Mouse (Mus musculus): ENCODE measurements around the gene Pgpep1l. TPM values are rescaled to one million over a fixed set of nuclear protein-coding genes. Genes with fewer than 3 reads are reported as not detected.
"Not testable (repeated sequence)": the region's sequence is repeated elsewhere in the genome, so short reads cannot be mapped to it uniquely, and the experiment has no call there.

Pgpep1l gene
- polyA plus RNA-seq, 1 experiment from 2014 or later = not detected

DNA sequence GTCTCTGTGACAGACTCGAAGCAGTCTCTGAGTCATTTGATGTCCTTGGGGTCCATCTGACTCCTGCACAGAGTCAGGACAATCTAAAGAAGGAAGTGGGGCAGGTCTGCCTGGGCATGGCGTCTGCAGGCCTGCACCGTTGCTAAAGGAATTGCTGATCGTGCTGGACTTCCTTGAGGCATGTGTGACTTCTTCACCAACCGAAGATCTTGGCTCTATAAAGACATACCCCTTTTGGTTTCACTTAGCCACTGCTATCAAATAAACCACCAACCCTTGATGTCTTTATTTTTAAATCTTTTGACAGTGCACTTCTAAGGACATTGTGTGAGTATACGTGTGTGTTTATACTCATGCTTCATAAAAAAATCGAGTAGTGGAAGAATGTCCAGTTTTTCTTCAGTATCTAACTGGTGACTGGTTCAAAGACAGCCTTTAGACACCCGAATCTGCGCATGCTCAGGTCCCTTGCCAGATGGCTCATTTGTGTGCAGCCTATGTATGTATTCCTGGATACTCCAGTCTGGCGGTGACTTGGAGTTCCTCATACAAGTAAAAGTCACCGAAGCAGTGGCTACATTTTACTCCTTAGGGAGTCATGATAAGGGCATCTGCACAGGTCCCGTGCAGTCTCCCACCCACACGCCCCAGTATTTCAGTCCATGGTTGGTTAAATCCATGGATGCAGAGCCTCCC, 34.5 kb upstream of the Pgpep1l start:
- CTCF ChIA-PET = no interaction called here
- H3K27me3 ChIP-seq = no peaks in the 10 kb centered on the region
- TF ChIP-seq CTCF (IDR thresholded peaks at IDR 0.05) = no peak
- DNase-seq (ENCODE audit: low read depth, low spot score) = no peak
- in situ Hi-C loops (cut with MboI; ENCODE audit: low pct_unique_long_range_greater_than_20kb) = no loop called here
- ATAC-seq = no peak
- POLR2A ChIA-PET = no interaction called here

DNA sequence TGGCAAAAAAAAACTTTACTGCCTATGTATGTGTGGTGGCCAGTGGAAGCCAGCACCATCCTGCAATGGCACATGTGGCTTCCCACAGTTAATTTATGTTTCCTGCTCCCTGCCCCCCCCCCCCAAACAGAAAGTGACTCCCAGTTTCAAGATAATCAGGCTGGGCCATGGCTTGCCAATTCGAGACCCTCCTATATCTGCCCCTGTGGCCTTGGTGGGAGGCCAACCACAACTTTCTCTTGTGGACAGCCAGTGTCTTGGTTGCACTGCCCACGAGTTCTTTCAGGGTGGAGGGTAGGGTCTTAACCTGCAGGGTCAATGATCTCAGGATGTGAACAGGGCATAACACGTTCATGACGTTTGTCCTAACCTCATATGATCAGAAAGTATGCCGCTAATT, 32.5 kb upstream of the Pgpep1l start:
- no peak for DNase-seq (ENCODE audit: low read depth, low spot score)
- POLR2A ChIA-PET = no interaction called here
- CTCF ChIA-PET = no interaction called here
- in situ Hi-C loops (cut with MboI; ENCODE audit: low pct_unique_long_range_greater_than_20kb) = no loop called here
- ATAC-seq = no peak
- no peak for TF ChIP-seq CTCF (IDR thresholded peaks at IDR 0.05)
- H3K27me3 ChIP-seq = no peaks in the 10 kb centered on the region

DNA sequence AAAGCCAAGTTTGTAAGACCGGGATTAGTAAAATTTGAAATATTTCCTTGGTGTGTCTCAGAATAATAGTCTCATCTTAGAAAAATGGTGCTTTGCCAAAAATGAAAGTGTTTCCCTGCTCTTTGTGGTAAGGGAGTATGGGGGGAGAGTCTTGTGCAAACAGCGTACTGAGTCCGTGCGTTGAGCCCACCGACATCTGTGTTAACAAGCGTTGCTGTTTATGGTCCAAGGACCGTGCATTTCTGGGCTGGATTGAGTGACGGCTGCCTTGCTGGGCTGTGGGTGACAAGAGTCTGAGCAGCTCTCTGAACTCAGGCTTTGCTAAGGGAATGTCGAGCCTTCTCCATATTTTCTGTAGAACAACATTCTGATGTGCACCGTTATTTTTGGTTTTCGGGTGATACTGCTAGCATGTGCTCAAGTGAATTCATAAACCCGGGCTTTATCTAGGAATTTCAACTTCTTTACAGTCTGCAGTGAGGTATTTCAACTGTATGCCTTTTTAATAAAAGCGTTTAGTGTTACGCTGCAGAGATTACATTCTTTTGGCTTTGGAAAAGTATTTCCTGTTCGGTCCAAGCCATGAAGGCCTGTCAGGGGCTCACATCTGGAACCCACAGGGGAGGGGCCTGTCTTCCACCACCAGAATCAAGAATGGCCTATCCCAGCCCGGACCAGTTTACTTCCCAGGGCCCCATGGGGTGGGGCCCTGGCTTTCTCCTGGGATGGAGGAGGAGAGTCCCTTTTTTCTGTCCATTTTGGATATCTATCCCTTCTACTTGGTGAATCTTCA, 30.2 kb upstream of the Pgpep1l start:
- no peak for TF ChIP-seq CTCF (IDR thresholded peaks at IDR 0.05)
- CTCF ChIA-PET = interaction anchor here (1.2 kb wide), 2 partner anchors 8 to 10 kb away, joined by 4 to 7 read pairs; no protein-coding TSS in a partner anchor
- POLR2A ChIA-PET = no interaction called here
- ATAC-seq (no peak), DNase-seq (ENCODE audit: low read depth, low spot score) (no peak)
- no peaks in the 10 kb centered on the region for H3K27me3 ChIP-seq
- in situ Hi-C loops (cut with MboI; ENCODE audit: low pct_unique_long_range_greater_than_20kb) = no loop called here

DNA sequence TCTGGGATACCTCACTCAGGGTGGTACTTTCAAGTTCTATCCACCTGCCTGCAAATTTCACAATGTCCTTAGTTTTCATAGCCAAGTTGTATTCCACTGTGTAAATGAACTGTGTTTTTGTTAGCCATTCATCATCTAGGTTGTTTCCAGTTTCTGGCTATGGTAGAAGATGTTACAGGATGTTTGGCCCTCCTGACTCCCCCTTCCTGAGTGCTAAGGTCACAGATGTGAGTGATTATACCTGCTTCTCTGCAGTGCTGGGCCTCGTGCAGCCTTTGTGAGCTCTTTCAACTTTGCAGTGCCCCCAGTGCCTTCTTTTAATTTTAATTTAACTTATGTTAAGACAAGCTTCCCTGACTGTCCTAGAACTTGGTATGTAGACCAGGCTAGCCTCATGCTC, 27.6 kb upstream of the Pgpep1l start:
- no peaks in the 10 kb centered on the region for H3K27me3 ChIP-seq
- ChIA-PET CTCF (interaction anchor here (1.3 to 1.7 kb wide), 2 partner anchors 11 to 156 kb away, joined by 3 to 6 read pairs; no protein-coding TSS in a partner anchor), POLR2A (no interaction called here)
- ATAC-seq (no peak), DNase-seq (ENCODE audit: low read depth, low spot score) (no peak)
- in situ Hi-C loops (cut with MboI; ENCODE audit: low pct_unique_long_range_greater_than_20kb) = no loop called here
- no peak for TF ChIP-seq CTCF (IDR thresholded peaks at IDR 0.05)

DNA sequence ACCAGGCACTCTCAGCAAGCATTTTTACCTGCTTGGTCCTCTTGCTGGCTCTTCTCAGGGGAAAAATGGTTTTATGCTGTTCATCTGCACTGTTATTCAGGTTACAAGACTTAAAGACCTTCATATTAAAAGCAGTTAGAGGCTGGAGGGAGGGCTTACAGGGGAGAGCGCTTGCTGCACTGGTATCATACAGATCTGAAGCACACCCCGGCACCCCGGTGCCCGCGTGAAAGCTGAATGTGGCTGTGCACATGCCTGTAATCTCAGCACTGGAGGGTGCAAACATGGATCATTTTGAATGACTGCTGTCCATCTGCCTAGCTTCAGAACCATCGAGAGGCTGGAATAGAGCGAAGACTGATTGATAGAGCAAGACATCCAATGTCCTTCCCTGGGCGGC, 25.0 kb upstream of the Pgpep1l start:
- CTCF ChIA-PET = interaction anchor here (1.9 kb wide), 1 partner anchor 13 kb away, joined by 8 read pairs; no protein-coding TSS in a partner anchor
- ATAC-seq = no peak
- TF ChIP-seq CTCF (IDR thresholded peaks at IDR 0.05) = no peak

DNA sequence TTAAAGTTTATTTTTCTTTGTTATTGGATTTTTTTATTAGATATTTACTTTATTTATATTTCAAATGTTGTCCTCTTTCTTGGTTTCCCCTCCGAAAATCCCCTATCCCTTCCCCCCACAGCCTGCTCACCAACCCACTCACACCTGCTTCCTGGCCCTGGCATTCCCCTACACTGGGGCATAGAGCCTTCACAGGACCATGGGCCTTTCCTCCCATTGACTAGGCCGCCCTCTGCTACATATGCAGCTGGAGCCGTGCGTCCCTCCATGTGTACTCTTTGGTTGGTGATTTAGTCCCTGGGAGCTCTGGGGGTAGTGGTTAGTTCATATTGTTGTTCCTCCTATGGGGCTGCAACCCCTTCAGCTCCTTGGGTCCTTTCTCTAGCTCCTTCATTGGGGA, 24.0 kb upstream of the Pgpep1l start:
- not testable (repeated sequence) for DNase-seq (ENCODE audit: low read depth, low spot score); H3K27me3 ChIP-seq

More for the DNA sequence above, 25.0 kb upstream of the Pgpep1l start:
- in situ Hi-C loops (cut with MboI; ENCODE audit: low pct_unique_long_range_greater_than_20kb) = no loop called here
- DNase-seq (ENCODE audit: low read depth, low spot score) = no peak
- H3K27me3 ChIP-seq = no peaks in the 10 kb centered on the region
- POLR2A ChIA-PET = no interaction called here

DNA sequence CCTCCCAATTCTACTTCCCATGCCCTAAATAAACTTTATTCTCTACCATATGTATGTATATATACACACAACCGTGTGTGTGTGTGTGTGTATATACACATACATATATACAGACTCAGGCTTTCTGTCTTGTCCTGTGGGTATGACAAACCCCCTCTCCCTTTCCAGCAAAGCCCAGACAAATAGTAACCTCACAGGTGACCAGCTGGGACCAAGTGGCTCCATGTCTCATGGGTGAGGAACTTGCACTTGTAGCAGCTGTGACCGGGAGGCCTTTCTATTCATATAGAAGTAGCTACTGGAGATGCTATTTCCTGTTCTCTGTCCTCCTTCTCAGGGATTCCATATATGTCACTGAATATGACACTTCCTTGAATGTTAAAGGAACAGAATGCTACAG, 23.5 kb upstream of the Pgpep1l start:
- ATAC-seq = no peak
- no peak for TF ChIP-seq CTCF (IDR thresholded peaks at IDR 0.05)
- ChIA-PET CTCF (interaction anchor here (0.8 to 1.9 kb wide), 2 partner anchors 8 to 15 kb away, joined by 3 to 8 read pairs; no protein-coding TSS in a partner anchor), POLR2A (no interaction called here)
- no peak for DNase-seq (ENCODE audit: low read depth, low spot score)
- no peaks in the 10 kb centered on the region for H3K27me3 ChIP-seq
- in situ Hi-C loops (cut with MboI; ENCODE audit: low pct_unique_long_range_greater_than_20kb) = no loop called here

More for the DNA sequence above, 24.0 kb upstream of the Pgpep1l start:
- ATAC-seq; in situ Hi-C loops (cut with MboI; ENCODE audit: low pct_unique_long_range_greater_than_20kb); POLR2A ChIA-PET: not testable (repeated sequence)
- CTCF ChIA-PET = interaction anchor here (0.8 to 1.9 kb wide), 2 partner anchors 9 to 14 kb away, joined by 3 to 8 read pairs; no protein-coding TSS in a partner anchor

DNA sequence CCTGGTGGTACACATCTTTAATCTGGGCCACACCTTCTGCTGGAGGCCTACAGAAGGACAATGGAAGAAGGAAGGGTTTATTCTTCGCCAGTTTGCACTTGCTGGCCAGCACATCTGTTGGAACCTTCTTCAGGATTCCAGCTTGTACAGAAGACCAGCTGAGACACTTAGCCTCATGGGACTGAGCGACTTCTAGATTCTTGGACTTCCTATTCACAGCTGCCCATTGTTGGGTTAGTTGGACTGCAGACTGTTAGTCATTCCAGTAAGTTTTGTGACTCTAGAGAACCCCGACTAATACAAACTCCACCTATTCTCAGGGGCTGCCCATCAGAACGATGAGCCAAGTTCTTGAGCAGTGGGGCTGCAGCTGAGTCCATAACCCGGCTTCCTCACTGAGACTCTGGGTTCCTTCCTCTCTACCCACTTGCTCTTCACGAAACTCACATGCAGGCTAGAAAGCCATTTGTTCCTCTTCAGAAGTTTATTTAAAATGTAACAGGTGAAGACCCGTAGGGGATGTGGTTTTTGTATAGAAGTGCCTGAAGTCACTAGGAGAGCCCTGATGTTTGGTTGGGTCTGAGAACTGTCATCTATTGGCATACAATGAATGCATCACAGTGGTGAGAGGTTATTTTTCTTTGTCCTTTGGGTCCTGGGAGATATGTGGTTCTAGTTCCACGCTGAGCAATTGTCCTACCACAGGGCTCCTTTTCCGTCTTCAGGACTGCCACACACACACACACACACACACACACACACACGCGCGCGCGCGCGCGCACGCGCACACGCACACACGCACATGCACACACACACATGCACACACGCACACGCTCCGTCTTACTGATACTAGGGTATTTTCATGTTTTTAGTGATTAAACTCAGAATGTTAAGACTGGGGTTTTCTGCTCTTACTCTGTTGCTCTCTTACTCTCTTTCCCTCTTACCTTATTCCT, 22.8 kb upstream of the Pgpep1l start:
- no peak for DNase-seq (ENCODE audit: low read depth, low spot score)
- no peak for TF ChIP-seq CTCF (IDR thresholded peaks at IDR 0.05)
- POLR2A ChIA-PET = interaction anchor here (0.6 to 0.7 kb wide), 3 partner anchors 10 to 25 kb away, joined by 3 read pairs; no protein-coding TSS in a partner anchor
- H3K27me3 ChIP-seq = no peaks in the 10 kb centered on the region
- CTCF ChIA-PET = interaction anchor here (0.9 kb wide), 1 partner anchor 15 kb away, joined by 6 read pairs; no protein-coding TSS in a partner anchor
- no peak for ATAC-seq
- in situ Hi-C loops (cut with MboI; ENCODE audit: low pct_unique_long_range_greater_than_20kb) = no loop called here

DNA sequence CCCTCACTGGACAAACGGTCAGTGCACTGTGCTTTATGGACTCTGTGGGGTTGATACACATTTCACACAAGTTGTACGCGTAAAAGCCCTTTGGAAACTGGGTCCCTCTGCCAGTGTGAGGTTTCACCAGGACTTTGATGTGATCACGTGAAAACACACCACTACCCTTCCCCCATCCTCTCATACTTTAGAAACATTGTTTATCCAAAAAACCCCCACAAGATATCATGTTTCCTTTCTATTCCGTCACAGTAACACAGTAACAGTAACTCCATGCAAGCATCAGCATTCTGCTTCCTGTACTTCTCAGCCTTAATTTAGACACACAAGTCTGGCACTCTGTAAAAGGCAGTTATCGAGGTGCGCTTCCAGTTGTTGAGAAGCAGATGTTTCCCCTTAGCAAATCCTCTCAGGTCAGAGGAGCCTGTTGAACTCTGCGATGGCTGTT, 21.8 kb upstream of the Pgpep1l start:
- DNase-seq (ENCODE audit: low read depth, low spot score) (no peak), ATAC-seq (no peak)
- ChIA-PET POLR2A (interaction anchor here (0.6 kb wide), 2 partner anchors 8 to 9 kb away, joined by 3 to 5 read pairs; no protein-coding TSS in a partner anchor), CTCF (interaction anchor here (0.9 kb wide), 1 partner anchor 16 kb away, joined by 6 read pairs; no protein-coding TSS in a partner anchor)
- H3K27me3 ChIP-seq = no peaks in the 10 kb centered on the region
- TF ChIP-seq CTCF (IDR thresholded peaks at IDR 0.05) = no peak
- in situ Hi-C loops (cut with MboI; ENCODE audit: low pct_unique_long_range_greater_than_20kb) = no loop called here

DNA sequence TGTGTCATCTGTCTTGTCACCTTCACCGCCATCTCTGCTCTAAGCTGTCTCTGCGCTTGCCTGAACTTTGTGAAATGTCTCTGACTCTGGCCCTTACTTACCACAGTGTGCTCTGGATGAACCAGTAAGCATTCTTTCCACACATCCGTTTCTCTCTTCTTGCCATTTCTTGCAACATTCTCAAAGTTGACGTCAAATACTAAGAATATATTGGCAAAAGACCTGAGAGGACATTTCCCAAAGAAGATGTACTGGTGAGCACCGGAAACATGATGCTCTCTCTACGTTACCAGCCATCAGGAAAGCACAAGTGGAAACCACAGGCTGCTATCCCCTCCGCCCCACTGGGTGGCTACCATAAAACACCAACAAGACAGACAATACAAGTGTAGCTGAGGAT, 19.7 kb upstream of the Pgpep1l start:
- H3K27me3 ChIP-seq = no peaks in the 10 kb centered on the region
- POLR2A ChIA-PET = no interaction called here
- TF ChIP-seq CTCF (IDR thresholded peaks at IDR 0.05) = no peak
- DNase-seq (ENCODE audit: low read depth, low spot score) (no peak), ATAC-seq (no peak)
- CTCF ChIA-PET = interaction anchor here (1.0 kb wide), 1 partner anchor 10 kb away, joined by 4 read pairs; no protein-coding TSS in a partner anchor
- in situ Hi-C loops (cut with MboI; ENCODE audit: low pct_unique_long_range_greater_than_20kb) = no loop called here

DNA sequence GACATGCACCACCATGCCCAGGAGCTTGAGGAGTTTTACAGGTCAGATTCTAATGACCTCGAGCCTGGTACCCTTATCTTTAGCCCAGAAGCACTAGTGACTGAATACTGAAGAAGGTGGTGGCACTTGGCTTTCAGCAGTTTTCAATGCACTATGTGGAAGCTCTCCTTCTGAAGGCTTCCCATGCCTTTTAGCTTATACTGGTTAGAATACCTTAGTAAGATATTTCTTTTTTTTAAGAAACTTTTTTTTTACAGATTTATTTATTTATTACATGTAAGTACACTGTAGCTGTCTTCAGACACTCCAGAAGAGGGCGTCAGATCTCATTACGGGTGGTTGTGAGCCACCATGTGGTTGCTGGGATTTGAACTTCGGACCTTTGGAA, 19.1 kb upstream of the Pgpep1l start:
- DNase-seq (ENCODE audit: low read depth, low spot score); CTCF ChIA-PET; ATAC-seq; H3K27me3 ChIP-seq; POLR2A ChIA-PET; in situ Hi-C loops (cut with MboI; ENCODE audit: low pct_unique_long_range_greater_than_20kb): not testable (repeated sequence)
